Mouse (Mus musculus): ENCODE data around the gene Fgf22.
"Not testable (repeated sequence)": the region's sequence is repeated elsewhere in the genome, so short reads cannot be mapped to it uniquely, and the experiment has no call there.

The Fgf22 gene

GRCm38 (mm10) chr10:79733847-79734246 is 21.0 kb upstream of the Fgf22 start:
- DNase-seq = no peak

- DNase-seq = no peak
Observed at GRCm38 (mm10) chr10:79735361-79735760, 19.5 kb upstream of the Fgf22 start.

GRCm38 (mm10) chr10:79736706-79737105 is 18.2 kb upstream of the Fgf22 start:
- no peak for DNase-seq

GRCm38 (mm10) chr10:79738259-79738658 is 16.6 kb upstream of the Fgf22 start:
- DNase-seq = no peak

- DNase-seq = no peak
Observed at GRCm38 (mm10) chr10:79739234-79739633, 15.6 kb upstream of the Fgf22 start.

- no peak for DNase-seq
Observed at GRCm38 (mm10) chr10:79740863-79741262, 14.0 kb upstream of the Fgf22 start.

GRCm38 (mm10) chr10:79743161-79743560 is 11.7 kb upstream of the Fgf22 start:
- DNase-seq = no peak

GRCm38 (mm10) chr10:79743650-79744365 is 11.1 kb upstream of the Fgf22 start:
- DNase-seq = no peak

GRCm38 (mm10) chr10:79745411-79745810 is 9.5 kb upstream of the Fgf22 start:
- no peak for DNase-seq

- peak; percentile 98 for DNase-seq
Observed at GRCm38 (mm10) chr10:79745898-79746773, 8.7 kb upstream of the Fgf22 start, which contains the start of gene Polrmt. TSS of gene Polrmt (minus strand) at chr10:79746581.

GRCm38 (mm10) chr10:79746774-79747151 is 8.1 kb upstream of the Fgf22 start:
- DNase-seq = no peak

- DNase-seq = no peak
Observed at GRCm38 (mm10) chr10:79748496-79748895, 6.4 kb upstream of the Fgf22 start.

GRCm38 (mm10) chr10:79755854-79756253 is 978 bp downstream of the Fgf22 start:
- DNase-seq = no peak

GRCm38 (mm10) chr10:79756660-79757059 is 1.8 kb downstream of the Fgf22 start:
- DNase-seq = no peak

- DNase-seq = not testable (repeated sequence)
Observed at GRCm38 (mm10) chr10:79759675-79760074, 4.8 kb downstream of the Fgf22 start.

GRCm38 (mm10) chr10:79760603-79761143 is 5.8 kb downstream of the Fgf22 start:
- no peak for DNase-seq

- no peak for DNase-seq
Observed at GRCm38 (mm10) chr10:79762875-79763274, 8.0 kb downstream of the Fgf22 start.

GRCm38 (mm10) chr10:79764234-79764633 is 9.4 kb downstream of the Fgf22 start:
- no peak for DNase-seq

GRCm38 (mm10) chr10:79765228-79765745 is 10.4 kb downstream of the Fgf22 start:
- DNase-seq = no peak

GRCm38 (mm10) chr10:79766001-79766507 is 11.2 kb downstream of the Fgf22 start:
- no peak for DNase-seq

GRCm38 (mm10) chr10:79766508-79767325 is 11.8 kb downstream of the Fgf22 start, which contains the start of gene Rnf126:
TSS of gene Rnf126 (minus strand) at chr10:79766952.
- peak; percentile 100 for DNase-seq

Data from lung, postnatal 10 days (tissue).